Mouse (Mus musculus): Measurements from ENCODE around the gene Unc5c.

Unc5c gene

GRCm38 (mm10) chr3:141701381-141701909 is 236.4 kb downstream of the Unc5c start:
- DNase-seq (ENCODE audit: low read depth, low spot score) = no peak

GRCm38 (mm10) chr3:141711601-141712000 is 246.6 kb downstream of the Unc5c start:
- no peak for DNase-seq (ENCODE audit: low read depth, low spot score)

- DNase-seq (ENCODE audit: low read depth, low spot score) = no peak
These were observed 251.4 kb downstream of the Unc5c start for GRCm38 (mm10) chr3:141716371-141716770.

GRCm38 (mm10) chr3:141719050-141719449 is 254.0 kb downstream of the Unc5c start:
- no peak for DNase-seq (ENCODE audit: low read depth, low spot score)

GRCm38 (mm10) chr3:141724499-141724898 is 259.5 kb downstream of the Unc5c start:
- no peak for DNase-seq (ENCODE audit: low read depth, low spot score)

- no peak for DNase-seq (ENCODE audit: low read depth, low spot score)
These were observed 260.4 kb downstream of the Unc5c start for GRCm38 (mm10) chr3:141725432-141725831.

GRCm38 (mm10) chr3:141733844-141734243 is 268.8 kb downstream of the Unc5c start:
- DNase-seq (ENCODE audit: low read depth, low spot score) = no peak

GRCm38 (mm10) chr3:141735285-141735684 is 270.3 kb downstream of the Unc5c start:
- DNase-seq (ENCODE audit: low read depth, low spot score) = no peak

- DNase-seq (ENCODE audit: low read depth, low spot score) = no peak
These were observed 280.3 kb downstream of the Unc5c start for GRCm38 (mm10) chr3:141745322-141745721.

- DNase-seq (ENCODE audit: low read depth, low spot score) = no peak
These were observed 283.8 kb downstream of the Unc5c start for GRCm38 (mm10) chr3:141748694-141749381.

GRCm38 (mm10) chr3:141752172-141752571 is 287.2 kb downstream of the Unc5c start:
- DNase-seq (ENCODE audit: low read depth, low spot score) = no peak

- no peak for DNase-seq (ENCODE audit: low read depth, low spot score)
These were observed 292.2 kb downstream of the Unc5c start for GRCm38 (mm10) chr3:141757259-141757658.

- DNase-seq (ENCODE audit: low read depth, low spot score) = no peak
These were observed 313.4 kb downstream of the Unc5c start for GRCm38 (mm10) chr3:141778411-141778919.

- no peak for DNase-seq (ENCODE audit: low read depth, low spot score)
These were observed 314.2 kb downstream of the Unc5c start for GRCm38 (mm10) chr3:141779186-141779585.

GRCm38 (mm10) chr3:141782553-141782952 is 317.5 kb downstream of the Unc5c start:
- DNase-seq (ENCODE audit: low read depth, low spot score) = no peak

GRCm38 (mm10) chr3:141791026-141791780 is 326.2 kb downstream of the Unc5c start:
- no peak for DNase-seq (ENCODE audit: low read depth, low spot score)

GRCm38 (mm10) chr3:141792106-141792505 is 327.1 kb downstream of the Unc5c start:
- DNase-seq (ENCODE audit: low read depth, low spot score) = no peak

GRCm38 (mm10) chr3:141793755-141794154 is 328.7 kb downstream of the Unc5c start:
- DNase-seq (ENCODE audit: low read depth, low spot score) = no peak

GRCm38 (mm10) chr3:141794371-141794770 is 329.4 kb downstream of the Unc5c start:
- DNase-seq (ENCODE audit: low read depth, low spot score) = no peak

- DNase-seq (ENCODE audit: low read depth, low spot score) = no peak
These were observed 332.4 kb downstream of the Unc5c start for GRCm38 (mm10) chr3:141797372-141797771.

- no peak for DNase-seq (ENCODE audit: low read depth, low spot score)
These were observed 332.8 kb downstream of the Unc5c start for GRCm38 (mm10) chr3:141797789-141798188.

GRCm38 (mm10) chr3:141804133-141804532 is 339.1 kb downstream of the Unc5c start:
- DNase-seq (ENCODE audit: low read depth, low spot score) = no peak

GRCm38 (mm10) chr3:141809581-141809980 is 344.6 kb downstream of the Unc5c start:
- DNase-seq (ENCODE audit: low read depth, low spot score) = no peak

Data from skeletal muscle tissue, adult 2 months (tissue).